Mouse (Mus musculus): Measurements from ENCODE around the gene Ptprcap. TPM values are rescaled to one million over a fixed set of nuclear protein-coding genes. Genes with fewer than 3 reads are reported as not detected.

Gene Ptprcap
- 0.93 and 1.4 TPM in 2 replicates for polyA plus RNA-seq (2016; fragmentation: Nextera tagmentation; extraction: Ambion mirVana)

GRCm38 (mm10) chr19:4153232-4153654, at the start of gene Ptprcap:
Gene Ptprcap (plus strand): TSS chr19:4153604.
- H3K4me3 ChIP-seq, result no peak within 1 kb of the TSS
- WGBS, result 76% methylated on average over 11 of the region's 11 CpGs
- DNase-seq (ENCODE audit: low spot score), result no peak

DNA sequence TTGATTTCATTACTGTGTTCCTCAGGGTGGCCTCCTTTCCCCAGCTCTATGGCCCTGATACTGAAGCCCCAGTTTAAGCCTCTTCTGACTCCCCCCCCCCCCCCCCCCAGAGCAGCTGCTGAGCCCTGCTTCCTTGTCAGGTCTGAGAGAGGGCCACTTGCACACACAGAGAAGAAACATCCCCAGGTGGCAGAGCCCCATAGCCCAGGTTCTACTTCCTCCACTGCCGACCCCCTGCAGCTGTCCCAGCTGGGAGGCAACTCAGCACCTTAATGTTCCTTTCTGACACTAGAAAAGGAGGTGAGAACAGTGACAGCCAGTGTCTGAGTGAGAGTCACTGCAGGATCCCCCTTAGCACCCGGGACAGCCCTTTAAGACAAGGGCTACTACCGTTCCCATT, 49.6 kb upstream of the Ptprcap start:
- DNase-seq (ENCODE audit: low spot score), result no peak
- 65% methylated on average over 3 of the region's 3 CpGs for WGBS
- Histone ChIP-seq H3K9me3 (replicated peaks) (no peaks in the 10 kb centered on the region), H3K4me3 (no peak overlapping the region), H3K36me3 (no peaks in the 10 kb centered on the region), H3K27ac (no peak overlapping the region), H3K4me1 (peaks cover 37% of the 10 kb centered on the region), H3K27me3 (ENCODE audit: low read depth, poor library complexity, severe bottlenecking) (peaks cover 48% of the 10 kb centered on the region)

More at GRCm38 (mm10) chr19:4153232-4153654, at the start of gene Ptprcap:
- Histone ChIP-seq H3K4me1 (peaks cover 29% of the 10 kb centered on the region), H3K27me3 (ENCODE audit: low read depth, poor library complexity, severe bottlenecking) (no peaks in the 10 kb centered on the region), H3K9me3 (replicated peaks) (no peaks in the 10 kb centered on the region), H3K36me3 (peaks cover 80% of the 10 kb centered on the region), H3K27ac (peak within 1 kb of the TSS; percentile 21; the same call in 1 of the 2 replicates)

GRCm38 (mm10) chr19:4104675-4105194, 48.7 kb upstream of the Ptprcap start:
- Histone ChIP-seq H3K36me3 (0 out of 2 replicates have a peak, but pooled peaks cover 2% of the 10 kb centered on the region), H3K27me3 (ENCODE audit: low read depth, poor library complexity, severe bottlenecking) (peaks cover 38% of the 10 kb centered on the region), H3K4me3 (no peak overlapping the region), H3K27ac (no peak overlapping the region), H3K4me1 (peaks cover 28% of the 10 kb centered on the region), H3K9me3 (replicated peaks) (no peaks in the 10 kb centered on the region)
- 89% methylated on average over 16 of the region's 16 CpGs for WGBS
- no peak for DNase-seq (ENCODE audit: low spot score)

- peaks cover 19% of the 10 kb centered on the region for H3K27me3 ChIP-seq (ENCODE audit: low read depth, poor library complexity, severe bottlenecking)
- no peaks in the 10 kb centered on the region for H3K9me3 ChIP-seq (replicated peaks)
- 93% methylated on average over 14 of the region's 14 CpGs for WGBS
- peaks cover 9% of the 10 kb centered on the region for H3K4me1 ChIP-seq
- no peak overlapping the region for H3K4me3 ChIP-seq
- peaks cover 6% of the 10 kb centered on the region for H3K36me3 ChIP-seq
- no peak overlapping the region for H3K27ac ChIP-seq
- DNase-seq (ENCODE audit: low spot score), result no peak
These were observed 46.8 kb upstream of the Ptprcap start for GRCm38 (mm10) chr19:4106654-4107053.

GRCm38 (mm10) chr19:4108535-4108934, 44.9 kb upstream of the Ptprcap start:
- peaks cover under 1% of the 10 kb centered on the region; the same call in 1 of the 2 replicates for H3K27me3 ChIP-seq (ENCODE audit: low read depth, poor library complexity, severe bottlenecking)
- H3K9me3 ChIP-seq (replicated peaks), result no peaks in the 10 kb centered on the region
- H3K4me3 ChIP-seq, result no peak overlapping the region
- peaks cover 24% of the 10 kb centered on the region for H3K36me3 ChIP-seq
- no peak for DNase-seq (ENCODE audit: low spot score)
- 88% methylated on average over 9 of the region's 9 CpGs for WGBS
- H3K4me1 ChIP-seq, result peaks cover 14% of the 10 kb centered on the region
- H3K27ac ChIP-seq, result no peak overlapping the region

GRCm38 (mm10) chr19:4112063-4112960, 41.1 kb upstream of the Ptprcap start:
- Histone ChIP-seq H3K4me1 (peaks cover 18% of the 10 kb centered on the region), H3K4me3 (no peak overlapping the region), H3K36me3 (peaks cover 62% of the 10 kb centered on the region), H3K27ac (no peak overlapping the region), H3K9me3 (replicated peaks) (no peaks in the 10 kb centered on the region), H3K27me3 (ENCODE audit: low read depth, poor library complexity, severe bottlenecking) (no peaks in the 10 kb centered on the region)
- DNase-seq (ENCODE audit: low spot score), result no peak
- 94% methylated on average over 26 of the region's 26 CpGs for WGBS

GRCm38 (mm10) chr19:4113186-4113805, 40.1 kb upstream of the Ptprcap start:
- Histone ChIP-seq H3K4me3 (no peak overlapping the region), H3K9me3 (replicated peaks) (no peaks in the 10 kb centered on the region), H3K4me1 (peaks cover 18% of the 10 kb centered on the region), H3K36me3 (peaks cover 72% of the 10 kb centered on the region), H3K27me3 (ENCODE audit: low read depth, poor library complexity, severe bottlenecking) (no peaks in the 10 kb centered on the region), H3K27ac (peak overlapping the region; percentile 53)
- DNase-seq (ENCODE audit: low spot score), result no peak
- 86% methylated on average over 13 of the region's 13 CpGs for WGBS

DNA sequence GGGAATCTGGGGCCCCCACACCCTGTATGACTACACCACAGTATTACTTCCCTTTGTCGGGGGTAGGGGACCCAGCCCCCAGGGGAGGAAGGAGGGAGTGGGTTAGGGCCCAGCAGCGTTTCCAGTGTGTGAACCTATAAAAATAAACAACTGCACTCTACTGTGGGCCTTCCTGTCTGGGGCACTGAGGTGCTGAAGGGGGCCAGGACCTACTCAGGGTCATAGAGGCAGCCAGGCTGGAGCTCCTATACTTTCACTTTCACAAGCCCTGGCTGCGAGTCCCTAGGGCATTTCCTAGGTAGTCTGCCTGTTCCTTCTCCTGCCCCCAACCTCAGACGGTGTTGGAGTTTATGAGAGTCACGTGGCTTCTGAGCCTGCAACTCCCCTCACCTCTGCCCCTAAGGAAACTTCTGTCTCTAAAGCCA, 39.6 kb upstream of the Ptprcap start:
- H3K27me3 ChIP-seq (ENCODE audit: low read depth, poor library complexity, severe bottlenecking), result no peaks in the 10 kb centered on the region
- H3K4me3 ChIP-seq, result no peak overlapping the region
- peak overlapping the region; percentile 53; the same call in 1 of the 2 replicates for H3K27ac ChIP-seq
- no peaks in the 10 kb centered on the region for H3K9me3 ChIP-seq (replicated peaks)
- DNase-seq (ENCODE audit: low spot score), result no peak
- 44% methylated on average over 5 of the region's 5 CpGs for WGBS
- H3K4me1 ChIP-seq, result peaks cover 18% of the 10 kb centered on the region
- peaks cover 74% of the 10 kb centered on the region for H3K36me3 ChIP-seq

DNA sequence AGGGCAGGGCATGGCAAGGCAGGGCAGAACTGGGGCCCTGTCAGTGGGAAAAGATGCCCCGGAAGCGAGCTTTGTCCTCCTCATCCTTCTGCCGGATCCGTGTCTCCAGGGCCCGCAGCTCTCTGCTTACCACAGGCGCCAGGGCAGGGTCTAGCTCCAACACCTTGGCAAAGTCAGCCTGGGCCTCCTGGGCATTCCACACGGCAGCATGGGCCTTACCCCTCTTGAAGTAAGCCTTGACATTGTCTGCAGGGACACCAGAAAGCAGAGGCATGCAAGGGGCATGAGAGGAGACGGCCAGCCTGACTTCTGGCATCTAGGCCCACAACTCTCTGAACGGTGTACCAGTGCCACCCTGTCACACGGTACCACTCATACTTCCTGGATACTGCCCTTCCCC, 38.9 kb upstream of the Ptprcap start:
- Histone ChIP-seq H3K4me1 (peaks cover 18% of the 10 kb centered on the region), H3K27me3 (ENCODE audit: low read depth, poor library complexity, severe bottlenecking) (no peaks in the 10 kb centered on the region), H3K4me3 (no peak overlapping the region), H3K36me3 (peaks cover 79% of the 10 kb centered on the region), H3K27ac (no peak overlapping the region), H3K9me3 (replicated peaks) (no peaks in the 10 kb centered on the region)
- 92% methylated on average over 10 of the region's 10 CpGs for WGBS
- no peak for DNase-seq (ENCODE audit: low spot score)

GRCm38 (mm10) chr19:4115144-4115543, 38.3 kb upstream of the Ptprcap start:
- H3K4me3 ChIP-seq, result no peak overlapping the region
- peaks cover 78% of the 10 kb centered on the region for H3K36me3 ChIP-seq
- no peaks in the 10 kb centered on the region for H3K27me3 ChIP-seq (ENCODE audit: low read depth, poor library complexity, severe bottlenecking)
- DNase-seq (ENCODE audit: low spot score), result no peak
- WGBS, result 97% methylated on average over 10 of the region's 10 CpGs
- no peak overlapping the region for H3K27ac ChIP-seq
- H3K4me1 ChIP-seq, result peaks cover 19% of the 10 kb centered on the region
- H3K9me3 ChIP-seq (replicated peaks), result no peaks in the 10 kb centered on the region

- no peaks in the 10 kb centered on the region for H3K27me3 ChIP-seq (ENCODE audit: low read depth, poor library complexity, severe bottlenecking)
- no peak overlapping the region for H3K4me3 ChIP-seq
- no peak for DNase-seq (ENCODE audit: low spot score)
- no peak overlapping the region for H3K27ac ChIP-seq
- no peaks in the 10 kb centered on the region for H3K9me3 ChIP-seq (replicated peaks)
- WGBS, result 88% methylated on average over 11 of the region's 11 CpGs
- H3K36me3 ChIP-seq, result peaks cover 78% of the 10 kb centered on the region
- H3K4me1 ChIP-seq, result peaks cover 26% of the 10 kb centered on the region
These were observed 37.6 kb upstream of the Ptprcap start for GRCm38 (mm10) chr19:4115816-4116215.

DNA sequence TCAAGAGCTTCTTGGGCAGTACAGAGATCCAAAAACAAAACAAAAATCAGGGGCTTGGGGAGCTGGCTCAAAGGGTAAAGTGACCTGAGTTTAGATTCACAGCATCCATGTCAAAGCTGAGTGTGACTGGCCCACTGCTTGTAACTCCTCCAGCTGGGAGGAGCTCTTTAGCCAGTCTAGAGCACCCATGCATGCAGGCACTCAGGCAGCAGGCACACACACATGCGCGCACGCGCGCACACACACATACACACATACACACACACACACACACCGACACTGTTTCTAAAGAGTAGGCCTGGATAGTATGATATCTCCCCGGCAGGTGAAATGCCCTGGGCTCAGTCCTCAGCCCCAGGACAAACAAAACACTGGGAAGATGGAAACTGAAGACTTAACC, 36.4 kb upstream of the Ptprcap start:
- Histone ChIP-seq H3K36me3 (peaks cover 71% of the 10 kb centered on the region), H3K9me3 (replicated peaks) (no peaks in the 10 kb centered on the region), H3K4me3 (no peak overlapping the region), H3K4me1 (peaks cover 30% of the 10 kb centered on the region), H3K27me3 (ENCODE audit: low read depth, poor library complexity, severe bottlenecking) (no peaks in the 10 kb centered on the region), H3K27ac (no peak overlapping the region)
- no peak for DNase-seq (ENCODE audit: low spot score)
- 99% methylated on average over 7 of the region's 7 CpGs for WGBS

DNA sequence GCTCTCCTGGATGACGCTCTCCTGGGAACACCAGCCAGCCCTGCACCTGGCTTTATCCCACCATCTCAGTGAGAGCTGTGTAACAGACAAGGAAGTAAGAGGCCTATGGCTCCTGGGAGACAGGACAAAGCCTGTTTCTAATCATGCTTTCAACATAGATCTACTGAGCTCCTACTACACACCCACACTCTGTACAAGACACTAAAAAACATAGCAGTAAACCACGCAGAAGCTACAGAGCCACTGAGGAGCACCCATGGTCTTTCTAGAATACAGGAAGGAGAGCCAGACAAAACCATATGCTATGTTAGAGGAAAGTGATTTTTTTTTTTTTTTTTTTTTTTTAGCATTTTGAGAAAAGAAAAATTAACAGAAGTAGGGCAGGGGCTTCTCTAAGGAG, 35.1 kb upstream of the Ptprcap start:
- Histone ChIP-seq H3K27me3 (ENCODE audit: low read depth, poor library complexity, severe bottlenecking) (no peaks in the 10 kb centered on the region), H3K4me1 (peaks cover 26% of the 10 kb centered on the region), H3K9me3 (replicated peaks) (no peaks in the 10 kb centered on the region), H3K27ac (no peak overlapping the region), H3K4me3 (no peak overlapping the region), H3K36me3 (peaks cover 58% of the 10 kb centered on the region)
- 95% methylated on average over 2 of the region's 2 CpGs for WGBS
- DNase-seq (ENCODE audit: low spot score), result no peak

All from limb, embryonic 10.5 days (tissue).